ENCODE assay signal across 9 mouse cellular contexts in the genomic region with DNA sequence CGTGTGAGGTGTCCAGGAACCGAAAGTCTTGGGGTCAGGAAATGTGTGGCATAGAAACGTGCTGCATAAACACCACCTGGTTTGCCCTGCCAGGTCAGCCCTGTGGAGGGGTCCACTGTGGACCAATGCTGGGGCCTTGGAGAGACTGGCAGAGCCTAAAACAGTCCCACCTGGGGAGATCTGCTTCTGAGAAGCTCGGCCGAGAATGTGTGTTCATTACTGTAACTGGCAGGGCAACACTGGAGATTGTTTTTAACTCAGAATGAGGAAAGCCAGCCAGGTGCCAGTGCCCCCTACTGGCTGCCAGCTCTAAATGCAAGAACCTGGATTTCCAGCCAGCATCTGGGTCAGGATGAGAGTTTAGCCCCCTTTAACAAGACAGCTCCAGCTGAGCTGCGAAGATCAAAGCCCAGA.
DNase-seq lines count a peak whose midpoint lies in the region; ATAC-seq lines count a peak whose summit lies in the region.
"Had no signal": no experiment of that assay in that cellular context is flagged by ENCODE, and none has a peak within 500 bp of the region (broad histone marks: within the 10 kb centered on the region; RNA-seq: fewer than 3 reads in every experiment).

No protein-coding gene starts in this region.

- no peak overlapping the region for H3K4me2 ChIP-seq in midbrain, embryonic 13.5 days (replicated peaks)
- H3K4me2 ChIP-seq: stomach, embryonic 15.5 days had no signal

- H3K4me3 ChIP-seq in midbrain, embryonic 13.5 days (replicated peaks), result no peak overlapping the region
- H3K4me3 ChIP-seq: stomach, embryonic 15.5 days had no signal

- H3K9ac ChIP-seq in midbrain, embryonic 13.5 days (replicated peaks), result no peak overlapping the region
- H3K9ac ChIP-seq: stomach, embryonic 15.5 days had no signal

- peaks cover 15% of the 10 kb centered on the region for H3K36me3 ChIP-seq in midbrain, embryonic 13.5 days
- H3K36me3 ChIP-seq: stomach, embryonic 15.5 days had no signal

- intact Hi-C loops in heart, postnatal 10 days (cut with DNase I), result loop anchor here (2.0 kb wide), 1 partner anchor 343 kb away; no protein-coding TSS in a partner anchor

- peak; percentile 26 for DNase-seq in layer of hippocampus, adult 11-12 months (ENCODE audit: low spot score)
- no peak for DNase-seq in layer of hippocampus, adult 9-11 months
- peak; percentile 34 for DNase-seq in MN1 (ENCODE audit: low spot score)
- DNase-seq in cerebellum, postnatal 4 days (ENCODE audit: low spot score in 2 of 2), result peak; percentile 26 to 39
- peak; percentile 45 to 49 for DNase-seq in heart, postnatal 10 days
- DNase-seq in layer of hippocampus, postnatal 25 days (ENCODE audit: extremely low spot score in 1 of 2, low spot score in 1 of 2), result peak; percentile 42 to 46
- DNase-seq in urinary bladder, postnatal 36 days (ENCODE audit: low spot score in 2 of 2), result peak; percentile 15

- no peaks in the 10 kb centered on the region for H3K9me3 ChIP-seq in midbrain, embryonic 13.5 days
- H3K9me3 ChIP-seq: stomach, embryonic 15.5 days had no signal

- no peaks in the 10 kb centered on the region for H3K27me3 ChIP-seq in midbrain, embryonic 13.5 days
- H3K27me3 ChIP-seq: stomach, embryonic 15.5 days had no signal

- no peak overlapping the region for H3K27ac ChIP-seq in midbrain, embryonic 13.5 days
- H3K27ac ChIP-seq: stomach, embryonic 15.5 days had no signal

- peak; percentile 27; the same call in 1 of the 2 replicates for ATAC-seq in midbrain, embryonic 13.5 days

- WGBS in midbrain, embryonic 13.5 days, result 50% methylated on average over 6 of the region's 6 CpGs

- H3K4me1 ChIP-seq in midbrain, embryonic 13.5 days (replicated peaks), result peaks cover 20% of the 10 kb centered on the region
